In the genomic region with DNA sequence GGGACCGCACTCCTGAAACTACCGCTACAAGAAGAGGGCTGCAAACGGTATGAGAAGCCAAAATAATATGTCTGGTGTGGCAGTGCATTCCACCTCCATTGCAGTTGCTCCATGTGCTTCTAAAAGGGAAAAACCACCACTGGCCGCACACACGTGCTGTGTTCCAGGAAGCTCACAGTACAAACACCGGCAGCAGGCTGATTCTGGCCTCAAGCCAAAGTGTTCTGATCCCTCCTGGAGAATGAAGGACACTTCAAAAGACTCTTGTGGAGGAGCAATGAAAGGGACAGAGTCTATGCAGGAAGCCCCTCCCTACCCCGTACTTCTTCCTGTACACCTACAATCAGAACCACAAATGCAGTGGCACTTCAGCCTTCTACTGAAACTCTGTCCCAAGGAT, we compare ENCODE assay signal across 11 mouse cellular contexts. TPM values are rescaled to one million over a fixed set of nuclear protein-coding genes. Genes with fewer than 3 reads are reported as not detected.
DNase-seq lines count a peak whose midpoint lies in the region; ATAC-seq and TF ChIP-seq lines count a peak whose summit lies in the region.
"Had no signal": no experiment of that assay in that cellular context is flagged by ENCODE, and none has a peak within 500 bp of the region (broad histone marks: within the 10 kb centered on the region; RNA-seq: fewer than 3 reads in every experiment).

No protein-coding gene starts in this region.

- peaks cover 8% of the 10 kb centered on the region for H3K4me1 ChIP-seq in heart, embryonic 16.5 days (ENCODE audit: control insufficient read depth, insufficient read depth, low read length)
- no peaks in the 10 kb centered on the region for H3K4me1 ChIP-seq in kidney, adult 2 months (ENCODE audit: control insufficient read depth, insufficient read depth, low read length)
- H3K4me1 ChIP-seq: embryonic facial prominence, embryonic 13.5 days had no signal

- no peaks in the 10 kb centered on the region for H3K27me3 ChIP-seq in heart, embryonic 16.5 days (ENCODE audit: control insufficient read depth, insufficient read depth, low read length)
- no peaks in the 10 kb centered on the region for H3K27me3 ChIP-seq in kidney, adult 2 months (replicated peaks; ENCODE audit: control insufficient read depth, insufficient read depth, low read length)
- H3K27me3 ChIP-seq: embryonic facial prominence, embryonic 13.5 days had no signal

- H3K36me3 ChIP-seq in heart, embryonic 16.5 days (ENCODE audit: control insufficient read depth, insufficient read depth) = no peaks in the 10 kb centered on the region
- no peaks in the 10 kb centered on the region for H3K36me3 ChIP-seq in kidney, adult 2 months (ENCODE audit: control insufficient read depth, insufficient read depth, low read length)
- H3K36me3 ChIP-seq: embryonic facial prominence, embryonic 13.5 days had no signal

- no peak for TF ChIP-seq CTCF in kidney, adult 2 months (conservative IDR thresholded peaks at IDR 0.05; ENCODE audit: insufficient read depth, insufficient read length, low read depth, low read length)

- H3K9ac ChIP-seq in heart, embryonic 16.5 days (ENCODE audit: low read length) = no peak overlapping the region
- H3K9ac ChIP-seq: embryonic facial prominence, embryonic 13.5 days had no signal

- no peak overlapping the region for H3K4me3 ChIP-seq in heart, embryonic 16.5 days (ENCODE audit: low read length)
- H3K4me3 ChIP-seq in kidney, adult 2 months (ENCODE audit: insufficient read depth, low read depth, low read length) = no peak overlapping the region
- H3K4me3 ChIP-seq: embryonic facial prominence, embryonic 13.5 days had no signal

- 52% methylated on average over 7 of the region's 7 CpGs for WGBS in heart, embryonic 16.5 days
- 47% methylated on average over 7 of the region's 7 CpGs for WGBS in kidney, adult 2 months

- H3K4me2 ChIP-seq in heart, embryonic 16.5 days (ENCODE audit: low read depth, low read length) = no peak overlapping the region
- H3K4me2 ChIP-seq: embryonic facial prominence, embryonic 13.5 days had no signal

- peak; percentile 40 for DNase-seq in left cerebral cortex, postnatal 4 days
- DNase-seq in left cerebral cortex, postnatal 14 days (ENCODE audit: low spot score in 2 of 2) = no peak
- DNase-seq in kidney, adult 2 months = peak; percentile 38
- peak; percentile 67 for DNase-seq in lung, postnatal 14 days
- DNase-seq in thymus, postnatal 0 days (ENCODE audit: low spot score) = no peak
- DNase-seq in left cerebral cortex, adult 9 months (ENCODE audit: low spot score in 2 of 2) = no peak
- DNase-seq: gastrocnemius, postnatal 14 days; liver; right cerebral cortex, postnatal 4 days had no signal

- peak; percentile 55; the same call in 1 of the 2 replicates for ATAC-seq in heart, embryonic 16.5 days (replicated peaks; ENCODE audit: extremely low read depth, insufficient read depth, low FRiP score)

- no peak overlapping the region for H3K27ac ChIP-seq in heart, embryonic 16.5 days (ENCODE audit: low read length)
- H3K27ac ChIP-seq in kidney, adult 2 months (ENCODE audit: insufficient read depth, low read depth, low read length) = no peak overlapping the region
- H3K27ac ChIP-seq: embryonic facial prominence, embryonic 13.5 days had no signal

- no peak for TF ChIP-seq POLR2A in kidney, adult 2 months (IDR thresholded peaks at IDR 0.05; ENCODE audit: low read depth, low read length)

- H3K9me3 ChIP-seq in heart, embryonic 16.5 days (replicated peaks; ENCODE audit: control insufficient read depth, low read length) = no peaks in the 10 kb centered on the region
- H3K9me3 ChIP-seq: embryonic facial prominence, embryonic 13.5 days had no signal

- intact Hi-C loops in left cerebral cortex, postnatal 4 days (cut with DNase I) = no loop called here
- intact Hi-C loops in left cerebral cortex, postnatal 14 days (cut with DNase I) = no loop called here

RNA-seq across cellular contexts. Expression of gene Dap, which starts 12.2 kb away (rescaled TPM):
- 10 to 100 TPM in 1 of 2 experiments, 1 to 10 TPM in 1; 9.3 to 11.5 TPM for total RNA-seq in left cerebral cortex, postnatal 4 days (2021)
- 1 to 10 TPM; 9.1 to 9.6 TPM for total RNA-seq in left cerebral cortex, postnatal 14 days (2021)
- polyA plus RNA-seq in heart, embryonic 16.5 days (2015; fragmentation: Nextera tagmentation; extraction: Ambion mirVana) = 40.8 and 41.7 TPM in 2 replicates
- 72.8 and 96.9 TPM in 2 replicates for polyA plus RNA-seq in kidney, adult 2 months (2012; rRNA removed)
- polyA plus RNA-seq in thymus, postnatal 0 days (2015; fragmentation: Nextera tagmentation; extraction: Ambion mirVana) = 88.6 and 89.5 TPM in 2 replicates

Comparison
In these comparisons a context has a peak if more than half of its experiments do, and no peak if none do; other contexts are left out.
1. DNase-seq: peak in left cerebral cortex, postnatal 4 days (single experiment), kidney, adult 2 months (single experiment) and lung, postnatal 14 days (single experiment); none in left cerebral cortex, postnatal 14 days (0 of 2), thymus, postnatal 0 days (single experiment) and left cerebral cortex, adult 9 months (0 of 2).